Mouse (Mus musculus) E14TG2a.4 (cell line): Measurements from ENCODE around the gene Nfam1.

Experiments used
- CTCF ChIP-seq: conservative IDR thresholded peaks from 2 replicates; pipeline ENCODE4 v1.5.1; 2014; ENCODE audit warnings: low read length
- NANOG ChIP-seq: IDR thresholded peaks from 2 replicates; pipeline ENCODE4 v1.6.1; 2014; ENCODE audit warnings: borderline replicate concordance, low read length, mixed read lengths

DNA sequence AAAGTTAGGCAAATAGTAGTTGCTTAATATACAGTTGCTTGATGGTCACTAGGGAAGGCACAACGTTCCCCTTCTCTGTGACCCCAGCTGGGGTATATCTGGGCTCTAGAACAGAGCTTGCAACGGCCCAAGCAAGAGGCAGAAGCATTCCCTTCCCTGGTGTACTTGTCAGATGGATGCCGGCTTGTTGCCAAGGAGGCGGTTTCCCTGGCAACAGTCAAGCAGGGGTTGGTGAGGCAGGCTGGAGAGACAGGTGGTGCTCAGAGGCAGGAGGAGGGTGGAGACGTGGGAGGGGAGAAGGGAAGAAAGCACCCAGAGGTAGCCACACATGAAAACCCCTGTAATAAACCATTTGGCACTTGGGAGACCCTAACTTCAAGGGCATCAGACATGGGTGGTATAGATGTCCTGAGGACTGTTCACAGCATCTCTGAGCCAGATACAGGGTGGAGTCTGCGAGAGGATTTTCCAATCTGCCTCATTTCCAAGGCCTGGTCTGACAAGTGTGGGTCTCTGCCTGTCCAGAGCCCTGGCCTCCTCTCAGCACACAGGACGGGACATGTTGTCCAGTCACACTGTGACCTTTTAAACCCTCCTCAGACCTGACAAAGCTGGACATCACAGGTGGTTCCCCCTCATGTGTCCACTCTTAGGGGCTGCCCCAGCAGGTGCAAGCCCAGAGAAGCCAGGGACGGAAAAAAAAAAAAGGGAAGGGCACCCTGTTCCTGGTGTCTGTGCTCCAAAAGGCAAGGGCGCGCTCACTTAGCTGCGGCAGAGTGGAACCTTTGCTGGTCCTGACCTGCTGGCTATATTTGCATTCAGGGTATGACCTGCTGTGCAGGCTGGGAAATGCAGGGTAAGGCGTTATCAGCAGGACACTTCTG is 30.2 kb downstream of the Nfam1 start:
- TF ChIP-seq NANOG (no peak), CTCF (no peak)
